Mouse (Mus musculus): ENCODE data around the gene Taf4.

DNA sequence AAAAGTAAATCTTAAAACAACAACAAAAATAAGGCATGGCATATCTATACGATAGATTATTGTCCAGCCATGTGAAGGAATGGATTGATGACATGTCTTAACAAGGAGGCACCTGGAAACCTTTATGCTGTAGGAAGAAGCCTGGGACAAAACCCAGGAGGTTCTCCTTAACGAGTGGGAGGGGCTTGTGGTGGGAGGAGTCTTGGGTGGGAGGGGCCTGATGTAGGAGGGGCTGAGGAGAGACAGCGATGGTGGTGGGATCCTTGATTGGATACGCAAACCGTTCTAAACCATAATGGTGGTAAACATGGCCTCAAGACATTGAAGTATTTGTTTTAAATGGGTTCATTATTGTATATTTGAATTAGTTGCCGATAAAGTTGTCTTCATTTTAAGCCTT lies 34.9 kb upstream of the Taf4 start:
- TF ChIP-seq POLR2A (IDR thresholded peaks at IDR 0.05; ENCODE audit: low read depth, low read length), result no peak
- TF ChIP-seq CTCF (conservative IDR thresholded peaks at IDR 0.05; ENCODE audit: insufficient read depth, insufficient read length, low read depth, low read length), result no peak

Measured in kidney, adult 2 months (tissue).